Mouse (Mus musculus) testis, adult 2 months (tissue): Measurements from ENCODE around the gene Mab21l1. TPM values are rescaled to one million over a fixed set of nuclear protein-coding genes. Genes with fewer than 3 reads are reported as not detected.

ENCODE experiments used
- H3K27ac ChIP-seq: fragments of 200-500 bp; 2 replicates; pipeline ENCODE4 v1.5.1; 2012; ENCODE audit warnings: low read depth, low read length; ENCODE audit not compliant: control insufficient read depth, insufficient read depth
- H3K27me3 ChIP-seq: fragments of 200-500 bp; 2 replicates; pipeline ENCODE4 v1.6.1; 2012; ENCODE audit warnings: mild to moderate bottlenecking, low read length, moderate library complexity; ENCODE audit not compliant: control insufficient read depth, insufficient read depth
- H3K36me3 ChIP-seq: fragments of 200-500 bp; 2 replicates; pipeline ENCODE4 v1.6.1; 2012; ENCODE audit warnings: mild to moderate bottlenecking, low read length; ENCODE audit not compliant: control insufficient read depth, insufficient read depth
- H3K4me1 ChIP-seq: fragments of 200-500 bp; 2 replicates; pipeline ENCODE4 v1.6.1; 2012; ENCODE audit warnings: low read length; ENCODE audit not compliant: control insufficient read depth, insufficient read depth
- H3K4me3 ChIP-seq: fragments of 200-500 bp; 2 replicates; pipeline ENCODE4 v1.5.1; 2012; ENCODE audit warnings: low read depth, mild to moderate bottlenecking, low read length, moderate library complexity, mixed read lengths; ENCODE audit not compliant: control insufficient read depth
- CTCF ChIP-seq: fragments of 200-500 bp; IDR thresholded peaks from 2 replicates; pipeline ENCODE4 v1.5.1; 2012; ENCODE audit warnings: low read depth, mild to moderate bottlenecking, inconsistent platforms, low read length, moderate library complexity; ENCODE audit not compliant: control insufficient read depth, insufficient read depth, insufficient replicate concordance
- POLR2A ChIP-seq: fragments of 200-500 bp; IDR thresholded peaks from 2 replicates; pipeline ENCODE4 v1.6.1; 2012; ENCODE audit warnings: low read depth, mild to moderate bottlenecking, inconsistent platforms, low read length, moderate library complexity; ENCODE audit not compliant: control insufficient read depth
- polyA plus RNA-seq: library from polyadenylated mRNA; depleted of rRNA; stranded (reverse); fragments of >200 nt; gene quantifications from 2 replicates; pipeline ENCODE4 v1.2.3, GENCODE M21; 2012

Gene Mab21l1
- polyA plus RNA-seq, 1 experiment, result not detected

GRCm38 (mm10) chr3:55828481-55829256 is 46.4 kb downstream of the Mab21l1 start:
- Histone ChIP-seq H3K36me3 (no peaks in the 10 kb centered on the region), H3K4me1 (no peaks in the 10 kb centered on the region), H3K27me3 (no peaks in the 10 kb centered on the region), H3K4me3 (no peak overlapping the region), H3K27ac (no peak overlapping the region)
- TF ChIP-seq CTCF, result no peak

GRCm38 (mm10) chr3:55830226-55830625 is 47.9 kb downstream of the Mab21l1 start:
- TF ChIP-seq CTCF, result no peak
- no peak for TF ChIP-seq POLR2A
- H3K36me3 ChIP-seq, result no peaks in the 10 kb centered on the region
- no peaks in the 10 kb centered on the region for H3K4me1 ChIP-seq
- no peak overlapping the region for H3K27ac ChIP-seq
- no peaks in the 10 kb centered on the region for H3K27me3 ChIP-seq
- no peak overlapping the region for H3K4me3 ChIP-seq
